Mouse (Mus musculus): ENCODE measurements around the gene Xrcc4. TPM values are rescaled to one million over a fixed set of nuclear protein-coding genes. Genes with fewer than 3 reads are reported as not detected.

Gene Xrcc4
- polyA plus RNA-seq, 1 experiment: 6.0 TPM

GRCm38 (mm10) chr13:89812169-89812568 lies 277.2 kb downstream of the Xrcc4 start:
- H3K79me3 ChIP-seq (ENCODE audit: low read depth): no peaks in the 10 kb centered on the region
- no peaks in the 10 kb centered on the region for H3K36me3 ChIP-seq (ENCODE audit: control insufficient read depth, insufficient read depth)
- TF ChIP-seq FOSL1 (IDR thresholded peaks at IDR 0.05; ENCODE audit: insufficient read depth, low read length, poor library complexity, severe bottlenecking): no peak
- no peak for TF ChIP-seq MYOG (IDR thresholded peaks at IDR 0.05; ENCODE audit: control insufficient read depth, extremely low read depth, insufficient read length)
- TF ChIP-seq MAX (IDR thresholded peaks at IDR 0.05): no peak
- TF ChIP-seq CTCF (IDR thresholded peaks at IDR 0.05; ENCODE audit: control insufficient read depth, insufficient read depth, insufficient read length): no peak
- TF ChIP-seq CEBPB (IDR thresholded peaks at IDR 0.05; ENCODE audit: low read depth): no peak
- TF ChIP-seq USF1 (IDR thresholded peaks at IDR 0.05; ENCODE audit: low read depth): no peak
- no peak for TF ChIP-seq MYOD1 (IDR thresholded peaks at IDR 0.05; ENCODE audit: control insufficient read depth, insufficient read length, low read depth)
- no peaks in the 10 kb centered on the region for H3K79me2 ChIP-seq (ENCODE audit: control insufficient read depth, insufficient read depth)
- no peak overlapping the region for H3ac ChIP-seq (ENCODE audit: control insufficient read depth, insufficient read length, low read depth)
- H3K27me3 ChIP-seq (ENCODE audit: control insufficient read depth, insufficient read depth, insufficient read length): no peaks in the 10 kb centered on the region
- no peak overlapping the region for H3K4me3 ChIP-seq (ENCODE audit: insufficient read depth, poor library complexity, severe bottlenecking)

DNA sequence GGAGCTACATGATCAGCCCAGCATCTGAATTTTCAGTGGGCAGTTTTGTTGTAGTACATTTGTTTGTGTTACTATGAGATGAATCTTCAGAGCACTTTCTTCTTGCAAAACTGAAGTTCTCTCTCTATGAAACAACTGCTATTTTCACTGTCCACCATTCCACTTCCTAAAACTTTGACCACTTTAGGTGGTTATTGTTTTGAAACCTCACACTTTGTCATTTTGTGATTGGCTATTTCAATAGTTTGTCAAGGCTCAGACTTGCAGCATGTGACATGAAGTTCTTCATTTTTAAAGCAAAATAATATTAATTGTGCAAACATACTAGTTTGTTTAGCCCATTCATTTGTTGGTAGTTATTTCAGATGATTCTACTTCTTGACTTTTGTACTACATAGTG lies 280.4 kb downstream of the Xrcc4 start:
- H3K79me2 ChIP-seq (ENCODE audit: control insufficient read depth, insufficient read depth): no peaks in the 10 kb centered on the region
- no peaks in the 10 kb centered on the region for H3K27me3 ChIP-seq (ENCODE audit: control insufficient read depth, insufficient read depth, insufficient read length)
- H3K36me3 ChIP-seq (ENCODE audit: control insufficient read depth, insufficient read depth): no peaks in the 10 kb centered on the region
- no peak for TF ChIP-seq MYOD1 (IDR thresholded peaks at IDR 0.05; ENCODE audit: control insufficient read depth, insufficient read length, low read depth)
- no peak for TF ChIP-seq CEBPB (IDR thresholded peaks at IDR 0.05; ENCODE audit: low read depth)
- no peak for TF ChIP-seq CTCF (IDR thresholded peaks at IDR 0.05; ENCODE audit: control insufficient read depth, insufficient read depth, insufficient read length)
- no peak for TF ChIP-seq MYOG (IDR thresholded peaks at IDR 0.05; ENCODE audit: control insufficient read depth, extremely low read depth, insufficient read length)
- TF ChIP-seq FOSL1 (IDR thresholded peaks at IDR 0.05; ENCODE audit: insufficient read depth, low read length, poor library complexity, severe bottlenecking): no peak
- TF ChIP-seq USF1 (IDR thresholded peaks at IDR 0.05; ENCODE audit: low read depth): no peak
- no peak for TF ChIP-seq MAX (IDR thresholded peaks at IDR 0.05)
- H3K79me3 ChIP-seq (ENCODE audit: low read depth): no peaks in the 10 kb centered on the region
- no peak overlapping the region for H3K4me3 ChIP-seq (ENCODE audit: insufficient read depth, poor library complexity, severe bottlenecking)
- no peak overlapping the region for H3ac ChIP-seq (ENCODE audit: control insufficient read depth, insufficient read length, low read depth)

GRCm38 (mm10) chr13:89801901-89802300 lies 287.5 kb downstream of the Xrcc4 start:
- Histone ChIP-seq H3K36me3 (ENCODE audit: control insufficient read depth, insufficient read depth) (no peaks in the 10 kb centered on the region), H3K27me3 (ENCODE audit: control insufficient read depth, insufficient read depth, insufficient read length) (no peaks in the 10 kb centered on the region), H3K4me3 (ENCODE audit: insufficient read depth, poor library complexity, severe bottlenecking) (no peak overlapping the region), H3K79me2 (ENCODE audit: control insufficient read depth, insufficient read depth) (no peaks in the 10 kb centered on the region), H3ac (ENCODE audit: control insufficient read depth, insufficient read length, low read depth) (no peak overlapping the region), H3K79me3 (ENCODE audit: low read depth) (no peaks in the 10 kb centered on the region)
- TF ChIP-seq CEBPB (IDR thresholded peaks at IDR 0.05; ENCODE audit: low read depth) (no peak), MYOD1 (IDR thresholded peaks at IDR 0.05; ENCODE audit: control insufficient read depth, insufficient read length, low read depth) (peak; percentile 73)

- Histone ChIP-seq H3K79me2 (ENCODE audit: control insufficient read depth, insufficient read depth) (no peaks in the 10 kb centered on the region), H3ac (ENCODE audit: control insufficient read depth, insufficient read length, low read depth) (no peak overlapping the region), H3K36me3 (ENCODE audit: control insufficient read depth, insufficient read depth) (no peaks in the 10 kb centered on the region), H3K4me3 (ENCODE audit: insufficient read depth, poor library complexity, severe bottlenecking) (no peak overlapping the region), H3K79me3 (ENCODE audit: low read depth) (no peaks in the 10 kb centered on the region), H3K27me3 (ENCODE audit: control insufficient read depth, insufficient read depth, insufficient read length) (no peaks in the 10 kb centered on the region)
- TF ChIP-seq MAX (IDR thresholded peaks at IDR 0.05) (no peak), CTCF (IDR thresholded peaks at IDR 0.05; ENCODE audit: control insufficient read depth, insufficient read depth, insufficient read length) (no peak), MYOG (IDR thresholded peaks at IDR 0.05; ENCODE audit: control insufficient read depth, extremely low read depth, insufficient read length) (no peak), CEBPB (IDR thresholded peaks at IDR 0.05; ENCODE audit: low read depth) (no peak), MYOD1 (IDR thresholded peaks at IDR 0.05; ENCODE audit: control insufficient read depth, insufficient read length, low read depth) (no peak), FOSL1 (IDR thresholded peaks at IDR 0.05; ENCODE audit: insufficient read depth, low read length, poor library complexity, severe bottlenecking) (no peak), USF1 (IDR thresholded peaks at IDR 0.05; ENCODE audit: low read depth) (no peak)
Measured at GRCm38 (mm10) chr13:89797721-89798120, 291.7 kb downstream of the Xrcc4 start.

GRCm38 (mm10) chr13:89791475-89791874 lies 297.9 kb downstream of the Xrcc4 start:
- H3K4me3 ChIP-seq (ENCODE audit: insufficient read depth, poor library complexity, severe bottlenecking): no peak overlapping the region
- TF ChIP-seq CEBPB (IDR thresholded peaks at IDR 0.05; ENCODE audit: low read depth) (no peak), USF1 (IDR thresholded peaks at IDR 0.05; ENCODE audit: low read depth) (no peak), MAX (IDR thresholded peaks at IDR 0.05) (no peak), FOSL1 (IDR thresholded peaks at IDR 0.05; ENCODE audit: insufficient read depth, low read length, poor library complexity, severe bottlenecking) (no peak), CTCF (IDR thresholded peaks at IDR 0.05; ENCODE audit: control insufficient read depth, insufficient read depth, insufficient read length) (no peak), MYOG (IDR thresholded peaks at IDR 0.05; ENCODE audit: control insufficient read depth, extremely low read depth, insufficient read length) (no peak), MYOD1 (IDR thresholded peaks at IDR 0.05; ENCODE audit: control insufficient read depth, insufficient read length, low read depth) (no peak)
- H3ac ChIP-seq (ENCODE audit: control insufficient read depth, insufficient read length, low read depth): no peak overlapping the region
- no peaks in the 10 kb centered on the region for H3K27me3 ChIP-seq (ENCODE audit: control insufficient read depth, insufficient read depth, insufficient read length)
- H3K79me3 ChIP-seq (ENCODE audit: low read depth): no peaks in the 10 kb centered on the region
- H3K36me3 ChIP-seq (ENCODE audit: control insufficient read depth, insufficient read depth): no peaks in the 10 kb centered on the region
- no peaks in the 10 kb centered on the region for H3K79me2 ChIP-seq (ENCODE audit: control insufficient read depth, insufficient read depth)

- H3ac ChIP-seq (ENCODE audit: control insufficient read depth, insufficient read length, low read depth): no peak overlapping the region
- no peaks in the 10 kb centered on the region for H3K79me3 ChIP-seq (ENCODE audit: low read depth)
- H3K36me3 ChIP-seq (ENCODE audit: control insufficient read depth, insufficient read depth): no peaks in the 10 kb centered on the region
- H3K79me2 ChIP-seq (ENCODE audit: control insufficient read depth, insufficient read depth): no peaks in the 10 kb centered on the region
- no peak overlapping the region for H3K4me3 ChIP-seq (ENCODE audit: insufficient read depth, poor library complexity, severe bottlenecking)
- no peak for TF ChIP-seq MYOD1 (IDR thresholded peaks at IDR 0.05; ENCODE audit: control insufficient read depth, insufficient read length, low read depth)
- no peak for TF ChIP-seq USF1 (IDR thresholded peaks at IDR 0.05; ENCODE audit: low read depth)
- H3K27me3 ChIP-seq (ENCODE audit: control insufficient read depth, insufficient read depth, insufficient read length): no peaks in the 10 kb centered on the region
Measured at GRCm38 (mm10) chr13:89782886-89783285, 306.5 kb downstream of the Xrcc4 start.

Measured in C2C12 (cell line).